Mouse (Mus musculus) ES-E14 (cell line): ENCODE data around the gene Ptbp1.

Experiments used
- CHD2 ChIP-seq: IDR thresholded peaks from 2 replicates; pipeline ENCODE4 v1.6.1; 2014; ENCODE audit warnings: mild to moderate bottlenecking, low read depth, low read length, inconsistent platforms
- HCFC1 ChIP-seq: IDR thresholded peaks from 2 replicates; pipeline ENCODE4 v1.6.1; 2012; ENCODE audit warnings: low read length, inconsistent platforms, borderline replicate concordance; ENCODE audit not compliant: insufficient read depth

GRCm38 (mm10) chr10:79879527-79879926, 25.3 kb downstream of the Ptbp1 start:
- TF ChIP-seq CHD2, result no peak
- no peak for TF ChIP-seq HCFC1
